Mouse (Mus musculus) MN1 (cell line): ENCODE results near the gene Ehbp1.

ENCODE experiments used
- DNase-seq: peaks from one replicate; pipeline ENCODE4 v3.0.0-alpha.2; 2016; ENCODE audit warnings: low spot score

The Ehbp1 gene

DNA sequence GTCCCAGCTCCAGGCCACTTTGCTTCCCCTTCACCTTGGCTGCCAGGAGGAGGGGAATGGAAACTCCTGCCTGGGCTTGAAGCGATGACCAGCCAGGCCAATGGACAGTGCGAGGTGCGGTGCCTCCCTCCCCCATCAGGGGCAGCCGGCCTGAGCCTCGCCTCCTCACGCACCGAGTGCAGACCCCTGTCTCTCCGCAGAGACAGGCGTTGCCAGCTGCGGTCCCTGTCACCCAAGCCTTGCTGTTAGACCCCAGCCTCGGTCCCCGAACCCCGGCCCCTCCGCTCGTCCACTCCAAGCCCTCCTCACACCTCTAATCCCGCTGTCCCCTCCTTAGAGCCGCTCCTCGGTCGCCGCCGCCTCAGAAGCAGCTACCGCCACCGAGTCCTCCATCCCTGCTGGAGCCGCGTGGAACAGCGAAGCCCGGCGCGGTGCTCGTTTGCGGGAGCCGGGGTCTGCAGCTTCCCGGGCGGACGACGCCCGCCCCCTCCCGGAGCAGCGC, 55.7 kb downstream of the Ehbp1 start:
- DNase-seq = peak; percentile 86

DNA sequence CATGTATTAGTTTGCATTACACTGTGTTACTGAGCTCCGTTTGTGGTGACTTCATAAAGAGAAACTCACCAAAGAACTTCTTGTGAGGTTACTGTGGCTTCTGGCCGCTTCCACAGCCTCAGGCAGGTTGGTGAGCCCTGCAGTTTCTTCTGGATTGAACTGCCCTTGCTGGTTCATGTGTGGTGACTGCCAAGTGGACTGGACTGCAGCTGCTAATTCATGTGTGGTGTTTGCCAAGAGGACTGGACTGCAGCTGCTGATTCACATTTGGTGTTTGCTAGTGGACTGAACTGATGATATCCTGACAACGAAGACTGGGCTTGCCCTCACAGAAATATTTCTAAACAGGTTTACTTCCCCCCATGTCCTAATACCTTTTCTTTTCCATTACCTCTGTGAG, 65.4 kb downstream of the Ehbp1 start:
- no peak for DNase-seq

DNA sequence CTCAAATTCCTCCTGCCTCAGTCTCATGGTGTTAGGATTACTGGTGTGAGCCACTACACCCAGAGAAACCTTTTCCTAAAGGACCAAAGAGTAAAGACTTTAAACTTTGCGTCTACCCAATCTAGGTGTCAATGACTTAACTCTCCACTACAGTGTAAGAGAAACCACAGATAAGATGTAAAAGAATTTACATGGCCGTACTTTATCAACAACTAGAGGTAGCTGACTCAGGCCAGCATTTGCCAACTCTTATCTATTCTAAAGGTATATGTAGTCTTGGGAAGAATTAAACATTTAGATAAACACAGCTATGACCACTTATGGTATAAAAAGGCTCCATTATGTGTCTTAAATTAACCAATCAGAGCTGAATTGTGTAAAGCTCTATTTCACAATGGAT, 67.9 kb downstream of the Ehbp1 start:
- DNase-seq = no peak

DNA sequence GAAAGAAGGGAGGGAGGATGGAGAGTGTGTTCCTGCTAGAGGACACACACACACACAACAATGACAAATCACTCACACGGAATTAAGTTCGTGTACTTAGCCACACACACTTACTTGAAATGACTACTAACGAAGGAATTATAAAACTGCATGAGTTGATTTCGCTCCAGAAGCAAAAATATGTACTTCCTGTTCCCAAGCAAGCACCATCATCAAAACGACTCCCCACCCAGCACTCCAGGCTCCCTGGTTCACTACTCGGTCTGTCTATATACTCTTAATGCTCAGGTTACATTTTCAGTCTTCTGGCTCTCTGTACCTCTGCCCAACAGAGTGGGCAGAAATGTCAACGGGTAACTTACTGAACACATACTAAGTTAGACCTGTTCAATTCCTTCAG, 68.7 kb downstream of the Ehbp1 start:
- no peak for DNase-seq

DNA sequence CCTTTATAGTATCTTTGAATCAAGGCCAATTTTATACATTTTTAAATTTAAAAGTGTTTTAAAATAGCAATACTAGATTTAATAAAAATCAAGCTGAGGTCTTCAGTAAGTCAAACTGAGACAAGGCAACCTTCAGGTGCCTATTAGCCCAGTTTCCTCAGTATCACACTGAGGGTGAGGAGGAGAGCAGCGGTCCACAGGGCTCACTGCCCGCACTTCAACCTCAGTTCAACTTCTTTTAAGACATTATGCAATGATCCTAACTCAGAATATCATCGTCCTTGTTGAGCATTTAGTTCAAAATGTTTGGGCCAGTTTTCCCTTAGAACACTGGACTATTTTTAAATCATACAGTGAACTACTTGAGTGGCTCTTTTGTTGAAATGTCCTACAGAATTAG, 70.2 kb downstream of the Ehbp1 start:
- no peak for DNase-seq

DNA sequence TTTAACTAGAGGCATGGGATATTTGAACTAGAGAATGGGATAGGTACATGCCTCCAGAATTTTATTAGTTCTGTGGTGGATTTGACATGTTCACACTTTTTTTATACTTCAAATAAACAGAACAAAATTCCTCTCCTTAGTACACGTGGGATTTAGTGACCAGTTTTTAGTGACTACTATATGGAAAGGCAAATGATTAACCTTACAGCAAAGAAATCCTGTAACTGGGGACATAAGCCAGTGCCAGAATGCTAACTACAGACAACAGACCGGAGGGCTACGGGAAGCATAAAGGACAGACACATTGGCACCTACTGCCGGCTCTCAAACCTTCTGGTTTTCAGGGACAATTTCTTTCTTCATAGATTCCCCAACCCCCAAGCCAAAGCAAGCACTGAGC, 72.4 kb downstream of the Ehbp1 start:
- DNase-seq = no peak

DNA sequence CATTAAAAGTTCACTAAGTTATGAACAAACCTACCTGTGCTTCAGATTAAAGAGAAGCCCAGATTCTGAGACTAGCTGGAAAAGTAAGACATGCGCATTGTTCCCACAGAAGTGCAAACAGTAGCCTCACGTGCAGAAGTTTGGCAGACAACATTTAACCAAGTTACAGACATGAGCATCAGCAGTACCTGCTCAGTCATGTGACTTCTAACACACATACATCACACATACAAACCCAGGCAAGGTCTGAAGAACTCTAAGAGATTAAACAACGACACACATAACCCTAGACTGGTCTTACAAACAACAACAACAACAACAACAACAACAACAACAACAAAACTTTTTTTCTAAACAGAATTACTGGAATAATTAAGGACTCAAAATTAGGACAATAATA, 72.9 kb downstream of the Ehbp1 start:
- no peak for DNase-seq

DNA sequence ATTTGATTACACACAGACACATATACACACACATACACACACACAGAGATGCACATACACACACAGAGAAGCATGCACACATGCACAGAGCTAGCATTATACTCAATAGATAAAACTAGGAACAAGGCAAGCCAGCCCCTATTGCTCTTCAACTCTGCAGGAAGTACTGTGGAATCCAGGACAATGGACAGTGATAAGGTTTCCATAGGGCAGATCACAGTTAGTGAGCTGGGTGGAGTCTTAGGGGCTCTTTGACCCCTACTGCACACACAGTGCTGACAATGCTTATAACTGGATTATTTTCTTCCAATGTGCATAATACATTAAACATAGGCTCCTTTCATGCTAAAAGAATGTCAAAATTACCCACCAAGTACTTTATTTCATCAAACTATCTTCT, 75.1 kb downstream of the Ehbp1 start:
- DNase-seq = no peak

DNA sequence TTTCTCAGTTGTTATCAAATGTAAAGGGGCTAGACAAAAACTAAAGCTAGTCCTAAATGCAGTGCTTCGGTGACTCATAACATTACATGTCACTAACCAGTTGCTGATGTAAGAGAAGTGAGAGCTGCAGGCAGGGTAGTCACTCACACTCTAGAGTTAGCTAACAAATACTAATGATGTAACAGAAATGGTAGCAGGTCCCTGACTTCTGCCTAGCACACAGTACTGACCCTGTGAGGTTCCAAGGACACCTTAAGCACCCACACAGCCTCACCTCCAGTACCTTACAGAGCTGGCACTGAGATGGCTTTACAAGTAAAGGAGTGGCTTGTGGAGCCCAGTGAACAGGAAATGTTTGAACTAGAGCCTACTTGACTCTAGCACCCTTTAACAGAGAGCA, 86.7 kb downstream of the Ehbp1 start:
- DNase-seq = no peak

DNA sequence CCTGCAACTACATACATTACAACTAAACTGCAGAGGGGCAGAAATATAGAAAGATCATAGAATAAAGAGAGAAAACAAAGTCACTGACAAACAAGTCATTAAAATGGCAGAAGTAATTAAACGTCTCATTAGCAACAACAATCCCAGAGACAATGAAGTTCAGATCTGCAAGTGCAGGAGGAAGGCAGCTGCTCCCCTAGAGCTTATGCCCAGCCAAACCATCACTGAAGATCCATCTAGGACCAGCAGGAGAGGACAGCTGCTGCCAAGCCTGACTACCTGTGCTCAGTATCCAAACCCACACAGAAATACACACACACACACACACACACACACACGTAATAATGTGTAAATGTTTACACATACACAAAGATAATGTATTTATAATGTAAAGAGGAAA, 92.7 kb downstream of the Ehbp1 start:
- no peak for DNase-seq

DNA sequence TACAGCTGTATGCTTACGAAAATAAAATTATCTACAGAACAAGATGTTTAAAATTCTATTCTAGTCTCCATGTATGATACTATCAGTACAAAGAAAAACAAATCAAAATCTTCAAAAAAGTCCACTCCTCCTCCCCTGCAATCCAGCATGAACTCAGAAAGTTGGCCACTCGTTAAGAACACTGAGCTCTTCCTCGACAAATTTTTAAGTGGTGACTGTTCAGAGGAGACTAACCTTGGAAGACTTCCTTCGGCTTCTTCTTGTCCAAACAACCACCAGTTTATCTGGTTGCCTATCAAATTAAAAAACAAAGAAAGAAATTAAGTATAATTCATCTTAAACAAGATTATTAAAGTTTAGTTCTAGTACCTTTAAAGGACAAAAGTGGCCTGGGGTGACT, 94.4 kb downstream of the Ehbp1 start:
- no peak for DNase-seq

DNA sequence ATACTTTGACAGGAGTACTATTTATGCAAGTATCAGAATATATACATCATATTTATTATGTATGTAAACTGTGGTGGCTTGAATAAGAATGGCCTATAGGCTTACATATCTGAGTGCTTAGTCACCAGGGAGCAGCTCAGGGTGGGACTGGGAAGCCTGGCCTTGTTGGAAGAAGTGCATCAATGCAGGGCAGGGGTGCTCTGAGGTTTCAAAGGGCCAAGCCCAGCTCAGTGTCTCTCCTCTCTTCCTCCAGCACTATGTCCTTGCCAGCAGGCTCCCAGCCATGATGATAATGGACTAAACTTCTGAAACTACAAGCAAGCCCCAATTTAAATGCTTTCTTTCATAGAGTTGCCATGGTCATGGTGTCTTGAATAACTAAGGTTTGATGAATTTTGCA, 95.0 kb downstream of the Ehbp1 start:
- no peak for DNase-seq

DNA sequence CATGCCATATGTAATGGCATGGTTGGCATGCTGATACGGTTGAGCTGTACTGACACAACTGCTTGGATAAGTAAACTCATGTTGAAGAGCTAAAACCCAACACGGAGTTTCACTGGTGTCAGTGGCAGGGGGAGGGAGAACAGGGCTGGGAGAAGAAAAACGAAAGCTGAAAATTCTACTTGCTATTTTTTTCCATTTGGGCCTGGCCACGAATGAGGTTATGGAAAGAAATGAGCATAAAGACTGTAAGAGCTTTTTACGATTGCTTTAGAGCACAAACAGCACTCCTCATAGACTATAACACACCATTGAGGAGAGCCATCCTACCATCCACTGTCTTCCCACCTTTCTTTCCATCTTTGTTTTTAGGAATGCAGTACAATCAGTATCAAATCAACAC, 106.5 kb downstream of the Ehbp1 start:
- no peak for DNase-seq

DNA sequence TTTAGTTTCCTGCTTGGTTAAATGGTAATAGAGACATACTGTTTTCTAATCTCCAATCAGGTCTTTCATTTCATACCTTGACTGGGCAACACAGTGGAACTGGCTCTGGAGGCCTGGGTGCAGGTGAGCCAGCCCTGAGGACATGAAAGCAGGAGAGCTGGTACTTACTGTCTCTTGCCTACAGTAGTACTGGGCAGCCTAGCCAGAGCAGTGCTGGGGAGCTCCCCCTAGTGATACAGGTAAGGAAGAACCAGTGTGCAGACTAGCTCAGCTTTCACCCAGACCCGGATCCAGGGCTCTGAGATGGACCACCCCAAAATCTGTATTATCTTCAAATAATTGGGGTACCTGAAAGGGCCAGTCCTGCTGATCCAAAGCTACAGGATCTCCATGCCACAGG, 107.4 kb downstream of the Ehbp1 start:
- DNase-seq = no peak

DNA sequence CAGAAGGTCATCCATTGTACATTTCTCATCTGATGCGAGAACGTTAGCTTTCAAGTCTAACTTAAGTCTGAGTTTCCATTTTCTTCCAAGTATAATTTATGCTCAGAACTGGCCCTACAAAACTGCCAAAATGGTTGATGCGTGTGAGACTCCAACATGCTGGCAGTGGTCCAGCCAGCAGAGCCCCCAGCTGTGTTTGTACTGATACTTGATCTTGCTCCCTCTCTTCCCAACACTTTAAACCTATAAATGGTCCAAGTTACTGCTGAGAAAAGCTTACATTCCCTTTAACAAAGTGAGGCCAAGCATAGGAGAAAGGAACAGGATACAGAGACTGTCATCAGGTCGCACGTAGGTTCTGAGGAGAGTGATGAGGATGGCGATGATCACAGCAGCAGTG, 111.2 kb downstream of the Ehbp1 start:
- no peak for DNase-seq

DNA sequence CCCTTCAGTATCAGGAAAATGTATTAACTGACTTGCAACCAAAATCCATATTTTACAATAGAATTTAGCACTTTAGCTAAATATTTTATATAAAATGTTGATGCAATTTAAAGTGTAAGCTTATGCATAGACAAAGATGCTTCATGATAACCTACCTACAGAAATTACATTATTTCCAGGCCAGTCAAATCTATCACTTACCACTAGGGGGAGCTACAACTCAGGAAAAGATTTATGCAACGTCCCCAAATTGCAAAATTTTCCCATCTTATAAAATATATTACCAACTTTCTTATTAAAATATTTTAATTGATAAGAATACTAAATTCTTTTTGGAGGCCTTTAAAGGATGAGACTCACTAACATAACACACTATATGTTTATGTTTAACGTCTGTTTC, 116.5 kb downstream of the Ehbp1 start:
- peak; percentile 74 for DNase-seq

DNA sequence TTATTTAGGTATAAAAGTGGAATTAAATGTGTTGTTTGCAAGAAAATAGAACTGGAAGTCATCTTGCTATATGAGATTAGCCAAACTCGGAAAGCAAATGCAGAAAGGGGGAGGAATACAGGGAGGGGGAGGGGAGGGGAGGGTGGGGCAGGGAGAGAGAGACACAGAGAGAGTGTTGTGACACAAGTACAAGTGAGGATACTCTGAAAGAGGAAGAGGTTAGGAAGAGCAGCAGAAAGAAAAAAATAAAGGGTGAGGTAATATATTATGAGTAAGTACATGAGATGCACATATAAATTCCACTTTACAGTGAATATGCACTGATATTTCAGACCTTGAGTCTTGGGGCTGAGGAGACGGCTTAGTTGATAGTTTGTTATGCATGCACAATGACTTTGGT, 123.9 kb downstream of the Ehbp1 start:
- DNase-seq = no peak

DNA sequence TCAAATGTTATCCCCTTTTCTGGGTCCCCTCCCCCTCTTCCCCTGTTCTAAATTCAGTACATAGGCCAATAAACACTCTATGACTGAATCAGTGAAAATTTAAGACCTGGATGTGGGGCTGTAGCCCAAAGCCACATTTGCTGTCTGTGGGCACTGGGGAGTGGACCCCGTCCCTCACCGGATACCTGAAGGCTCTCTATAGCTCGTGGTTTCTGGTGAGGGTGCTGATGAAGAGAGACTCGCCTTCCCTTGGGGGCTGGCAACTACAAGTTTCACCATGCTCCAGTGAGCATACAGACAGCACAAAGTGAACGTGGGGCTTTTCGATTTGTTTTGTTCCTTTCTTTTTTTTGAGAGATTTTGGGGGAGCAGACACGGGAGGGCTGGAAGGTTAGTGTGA, 125.2 kb downstream of the Ehbp1 start:
- DNase-seq = no peak

DNA sequence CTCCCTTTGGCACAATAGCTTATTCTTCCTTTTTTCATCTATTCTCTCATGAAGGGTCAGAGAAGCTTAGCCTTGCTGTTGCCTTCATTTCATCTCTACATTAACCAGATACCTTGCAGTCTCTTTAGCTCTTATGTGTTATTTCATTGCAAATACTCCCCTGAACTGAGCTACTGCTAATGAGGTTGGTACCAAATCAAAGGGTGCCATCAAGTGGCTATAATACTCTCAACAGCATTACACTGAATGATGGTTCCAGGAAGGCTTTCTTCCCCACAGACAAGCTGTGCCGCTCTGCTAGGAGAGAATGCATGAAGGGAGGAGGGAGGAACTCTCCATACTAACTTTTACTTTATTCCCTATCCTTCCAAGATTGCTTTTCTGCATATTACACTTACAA, 135.5 kb downstream of the Ehbp1 start:
- DNase-seq = peak; percentile 51

DNA sequence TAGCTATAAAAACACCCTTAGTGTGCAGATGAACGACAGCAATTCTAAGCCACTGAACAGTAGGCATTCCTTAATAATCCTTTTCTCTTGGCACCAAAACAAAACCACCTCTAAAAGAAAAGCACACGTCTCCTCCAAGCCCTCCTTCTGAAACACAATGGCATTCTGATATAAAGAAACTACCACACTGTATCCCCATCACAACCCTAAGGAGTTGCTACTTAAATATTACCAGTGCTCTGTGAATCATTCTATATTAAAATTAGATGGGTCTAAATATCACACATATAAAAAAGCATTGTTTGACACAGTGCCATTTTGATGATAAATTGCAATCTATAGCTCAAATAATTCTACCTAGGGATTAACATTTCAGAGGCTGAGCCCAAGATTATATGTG, 135.9 kb downstream of the Ehbp1 start:
- DNase-seq = no peak

DNA sequence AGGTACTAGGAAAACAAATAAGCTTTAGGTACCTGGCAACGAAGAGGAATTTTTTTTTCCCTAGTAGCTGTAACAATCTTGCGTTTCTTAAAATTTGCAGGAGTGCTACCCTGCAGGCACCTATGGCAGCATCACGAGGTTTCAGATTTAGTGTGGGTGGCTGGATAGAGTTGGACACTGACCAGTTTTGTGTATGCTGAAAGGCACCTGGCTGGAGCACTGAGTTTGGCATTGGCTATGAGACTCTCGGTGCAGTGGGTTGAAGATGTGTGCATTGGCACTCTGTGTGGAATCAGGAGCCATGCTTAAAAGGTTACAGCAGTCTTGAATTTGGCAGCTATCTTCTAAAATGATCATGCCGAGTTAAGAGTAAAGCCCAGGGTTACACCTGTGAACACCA, 138.7 kb downstream of the Ehbp1 start:
- DNase-seq = no peak

DNA sequence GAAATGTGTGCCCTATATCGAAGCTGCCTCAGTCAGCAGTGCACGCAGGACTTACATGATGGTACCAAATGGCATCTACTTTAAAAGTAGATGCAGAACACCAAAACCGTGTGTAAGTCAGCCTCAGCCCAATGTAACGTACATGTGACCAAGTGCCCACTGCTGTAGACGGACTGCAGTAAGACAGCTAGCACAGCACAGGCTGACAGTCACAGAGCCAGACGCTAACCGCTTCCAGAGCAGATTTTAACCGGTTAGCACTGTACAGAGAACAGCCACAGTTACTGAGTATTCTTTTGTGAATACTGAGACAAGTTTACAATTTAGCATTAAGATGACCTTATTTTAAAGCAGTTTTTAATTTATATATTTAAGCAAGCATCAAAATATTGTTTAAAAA, 141.0 kb downstream of the Ehbp1 start:
- DNase-seq = no peak

DNA sequence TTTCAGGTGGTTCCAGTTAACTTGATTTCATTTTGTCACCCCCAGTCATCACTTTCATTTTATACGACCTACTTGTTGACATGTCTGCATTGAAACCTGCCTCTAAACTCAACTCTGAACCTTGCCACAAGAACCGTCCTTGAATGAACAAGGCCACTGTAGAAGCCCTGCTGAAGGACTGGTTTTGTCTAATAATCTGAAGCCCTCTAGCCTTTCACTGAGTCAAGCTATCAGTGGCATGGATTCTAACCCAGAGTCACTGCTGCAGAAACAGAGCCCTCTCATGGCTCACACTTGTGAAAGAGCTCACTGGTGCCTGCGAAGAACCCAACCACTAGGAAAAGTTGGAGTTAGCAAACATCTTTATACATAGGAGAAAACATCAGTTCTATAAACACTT, 142.2 kb downstream of the Ehbp1 start:
- no peak for DNase-seq

DNA sequence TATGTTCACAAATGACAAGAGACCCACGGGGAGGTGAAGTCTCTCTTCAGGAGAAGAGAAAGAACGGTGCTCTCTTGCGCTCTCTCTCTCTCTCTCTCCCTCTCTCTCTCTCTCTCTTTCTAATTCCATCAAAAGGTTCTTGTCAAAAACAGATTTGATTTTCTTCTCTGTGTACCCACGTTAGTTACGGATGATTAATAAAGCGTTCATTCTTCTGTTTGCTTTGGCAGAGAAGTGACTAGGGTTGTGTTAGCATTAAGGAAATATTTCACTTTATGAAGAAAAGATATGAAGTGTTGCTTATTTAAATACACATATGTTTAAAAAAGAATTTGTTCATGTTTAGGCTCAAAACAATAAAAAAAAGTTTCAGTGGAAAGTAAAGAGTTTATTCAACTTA, 143.7 kb downstream of the Ehbp1 start:
- DNase-seq = no peak

DNA sequence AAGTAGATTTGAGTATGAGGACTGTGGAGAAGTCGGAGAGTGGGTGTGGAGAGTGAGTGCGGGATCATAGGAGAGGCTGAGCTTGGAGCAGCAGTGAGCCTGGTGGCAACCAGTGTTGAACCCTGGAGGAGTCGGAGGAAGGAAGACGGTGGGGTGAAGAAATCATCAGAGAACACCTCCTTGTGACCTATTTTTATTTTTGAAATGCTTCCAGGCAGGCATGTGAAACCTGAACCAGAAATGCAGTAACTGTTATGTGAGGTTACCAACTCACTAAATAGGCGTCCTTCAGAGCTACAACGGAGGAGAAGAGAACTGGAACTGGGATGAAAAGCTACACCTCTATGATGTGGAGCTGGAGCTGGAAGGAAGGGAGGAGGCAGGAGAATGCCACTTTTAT, 144.2 kb downstream of the Ehbp1 start:
- no peak for DNase-seq
